Mouse (Mus musculus): Measurements from ENCODE around the gene Traf3ip3.

The Traf3ip3 gene

GRCm38 (mm10) chr1:193201383-193201778 is at the start of gene Traf3ip3:
Traf3ip3 (minus strand) TSS chr1:193201703.
- DNase-seq (ENCODE audit: low read depth), result peak; percentile 91

GRCm38 (mm10) chr1:193250026-193250425 is 48.5 kb upstream of the Traf3ip3 start:
- DNase-seq (ENCODE audit: low read depth), result no peak

- DNase-seq (ENCODE audit: low read depth), result no peak
Measured at GRCm38 (mm10) chr1:193244235-193244634, 42.7 kb upstream of the Traf3ip3 start.

- DNase-seq (ENCODE audit: low read depth), result no peak
Measured at GRCm38 (mm10) chr1:193243571-193244193, 42.2 kb upstream of the Traf3ip3 start.

GRCm38 (mm10) chr1:193242863-193243262 is 41.4 kb upstream of the Traf3ip3 start:
- DNase-seq (ENCODE audit: low read depth), result no peak

- DNase-seq (ENCODE audit: low read depth), result no peak
Measured at GRCm38 (mm10) chr1:193242238-193242637, 40.7 kb upstream of the Traf3ip3 start.

GRCm38 (mm10) chr1:193241436-193241835 is 39.9 kb upstream of the Traf3ip3 start:
- no peak for DNase-seq (ENCODE audit: low read depth)

GRCm38 (mm10) chr1:193238426-193238825 is 36.9 kb upstream of the Traf3ip3 start:
- DNase-seq (ENCODE audit: low read depth), result no peak

GRCm38 (mm10) chr1:193234930-193235329 is 33.4 kb upstream of the Traf3ip3 start:
- DNase-seq (ENCODE audit: low read depth), result no peak

- no peak for DNase-seq (ENCODE audit: low read depth)
Measured at GRCm38 (mm10) chr1:193234130-193234645, 32.7 kb upstream of the Traf3ip3 start.

- DNase-seq (ENCODE audit: low read depth), result no peak
Measured at GRCm38 (mm10) chr1:193232732-193233131, 31.2 kb upstream of the Traf3ip3 start.

GRCm38 (mm10) chr1:193230935-193231334 is 29.4 kb upstream of the Traf3ip3 start:
- DNase-seq (ENCODE audit: low read depth), result peak; percentile 27

- no peak for DNase-seq (ENCODE audit: low read depth)
Measured at GRCm38 (mm10) chr1:193230531-193230930, 29.0 kb upstream of the Traf3ip3 start.

- no peak for DNase-seq (ENCODE audit: low read depth)
Measured at GRCm38 (mm10) chr1:193229570-193229969, 28.1 kb upstream of the Traf3ip3 start.

- no peak for DNase-seq (ENCODE audit: low read depth)
Measured at GRCm38 (mm10) chr1:193227537-193227936, 26.0 kb upstream of the Traf3ip3 start.

GRCm38 (mm10) chr1:193226724-193227522 is 25.4 kb upstream of the Traf3ip3 start:
- DNase-seq (ENCODE audit: low read depth), result no peak

- DNase-seq (ENCODE audit: low read depth), result no peak
Measured at GRCm38 (mm10) chr1:193226114-193226513, 24.6 kb upstream of the Traf3ip3 start.

- DNase-seq (ENCODE audit: low read depth), result no peak
Measured at GRCm38 (mm10) chr1:193225531-193225930, 24.0 kb upstream of the Traf3ip3 start.

GRCm38 (mm10) chr1:193220408-193220807 is 18.9 kb upstream of the Traf3ip3 start:
- no peak for DNase-seq (ENCODE audit: low read depth)

- no peak for DNase-seq (ENCODE audit: low read depth)
Measured at GRCm38 (mm10) chr1:193216000-193216399, 14.5 kb upstream of the Traf3ip3 start.

- no peak for DNase-seq (ENCODE audit: low read depth)
Measured at GRCm38 (mm10) chr1:193214053-193214452, 12.6 kb upstream of the Traf3ip3 start.

GRCm38 (mm10) chr1:193211371-193211770 is 9.9 kb upstream of the Traf3ip3 start:
- no peak for DNase-seq (ENCODE audit: low read depth)

GRCm38 (mm10) chr1:193208178-193208577 is 6.7 kb upstream of the Traf3ip3 start:
- DNase-seq (ENCODE audit: low read depth), result peak; percentile 80

All from naive thymus-derived CD4-positive, alpha-beta T cell, adult 2 months (primary cell).